In the genomic region with DNA sequence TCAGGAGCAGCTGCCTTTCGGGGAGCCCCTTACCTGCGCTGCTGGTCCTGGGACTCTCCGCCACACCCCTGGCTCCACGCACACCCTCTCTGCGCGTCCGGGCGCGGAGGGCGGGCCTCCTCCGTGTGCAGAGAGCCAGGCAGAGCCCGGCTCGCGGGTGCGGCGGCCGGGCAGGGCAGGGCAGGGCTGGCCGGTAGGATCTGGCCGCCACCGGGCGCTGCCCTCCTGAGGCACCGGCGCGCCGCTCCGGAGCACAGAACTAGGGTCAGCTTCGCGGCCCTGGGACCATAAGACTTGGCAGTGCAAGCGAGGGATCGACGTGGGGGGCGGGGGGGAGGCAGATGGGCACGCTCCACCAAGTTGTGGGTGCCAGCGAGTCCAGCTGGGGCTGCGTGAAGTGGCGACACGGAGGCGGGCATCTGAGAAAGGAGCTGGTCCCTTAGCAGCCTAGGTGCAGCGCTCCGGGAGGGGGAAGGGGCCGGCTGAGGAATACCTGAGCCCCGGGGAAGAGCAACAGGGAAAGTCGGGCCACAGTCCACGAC, we compare ENCODE assay signal across 8 mouse cellular contexts. TPM values are rescaled to one million over a fixed set of nuclear protein-coding genes. Genes with fewer than 3 reads are reported as not detected.
DNase-seq lines count a peak whose midpoint lies in the region; ATAC-seq and TF ChIP-seq lines count a peak whose summit lies in the region.

A gene (minus strand): TSS at position 62 of the 542 bp plus-strand sequence.

- peak; percentile 46 to 49 for DNase-seq in heart, adult 2 months
- no peak for DNase-seq in heart, postnatal 25 days (ENCODE audit: low spot score)
- peak; percentile 74 for DNase-seq in kidney, adult 18-20 months
- peak; percentile 47 to 61 for DNase-seq in lung, adult 18-20 months
- DNase-seq in testis, postnatal 14 days (ENCODE audit: low spot score), result no peak
- no peak for DNase-seq in layer of hippocampus, adult 9-11 months

- H3K27ac ChIP-seq in heart, adult 2 months, result peak within 1 kb of the TSS; percentile 79
- no peak within 1 kb of the TSS for H3K27ac ChIP-seq in forebrain, embryonic 15.5 days (replicated peaks)
- peak within 1 kb of the TSS; percentile 42; the same call in 1 of the 2 replicates for H3K27ac ChIP-seq in stomach, embryonic 15.5 days

- no peaks in the 10 kb centered on the region for H3K79me2 ChIP-seq in heart, adult 2 months (replicated peaks; ENCODE audit: control insufficient read depth, insufficient read depth, low read length)

- TF ChIP-seq EP300 in heart, adult 2 months (IDR thresholded peaks at IDR 0.05; ENCODE audit: insufficient read depth, low read depth, low read length), result no peak

- 6% methylated on average over 44 of the region's 44 CpGs for WGBS in heart, adult 2 months
- WGBS in forebrain, embryonic 15.5 days, result 2% methylated on average over 39 of the region's 44 CpGs
- WGBS in stomach, embryonic 15.5 days, result 5% methylated on average over 42 of the region's 44 CpGs

- peaks cover 3% of the 10 kb centered on the region; the same call in 1 of the 2 replicates for H3K27me3 ChIP-seq in heart, adult 2 months (ENCODE audit: control insufficient read depth, insufficient read depth, low read length)
- peaks cover 21% of the 10 kb centered on the region; the same call in 1 of the 2 replicates for H3K27me3 ChIP-seq in forebrain, embryonic 15.5 days
- peaks cover 6% of the 10 kb centered on the region for H3K27me3 ChIP-seq in stomach, embryonic 15.5 days (replicated peaks)

- peak; percentile 29; the same call in 1 of the 2 replicates for ATAC-seq in forebrain, embryonic 15.5 days (replicated peaks)
- ATAC-seq in stomach, embryonic 15.5 days (ENCODE audit: insufficient read depth, low FRiP score, low read depth), result peak; percentile 70

- H3K4me3 ChIP-seq in heart, adult 2 months, result peak within 1 kb of the TSS; percentile 39
- H3K4me3 ChIP-seq in forebrain, embryonic 15.5 days, result peak within 1 kb of the TSS; percentile 31
- peak within 1 kb of the TSS; percentile 39 for H3K4me3 ChIP-seq in stomach, embryonic 15.5 days (replicated peaks)

- TF ChIP-seq POLR2A in heart, adult 2 months (IDR thresholded peaks at IDR 0.05; ENCODE audit: insufficient read depth, low read depth, low read length), result no peak

- peak within 1 kb of the TSS; percentile 50 for H3K4me2 ChIP-seq in forebrain, embryonic 15.5 days (replicated peaks)
- peak within 1 kb of the TSS; percentile 72 for H3K4me2 ChIP-seq in stomach, embryonic 15.5 days

- TF ChIP-seq CTCF in heart, adult 2 months (IDR thresholded peaks at IDR 0.05), result no peak

- H3K9me3 ChIP-seq in forebrain, embryonic 15.5 days, result no peaks in the 10 kb centered on the region
- H3K9me3 ChIP-seq in stomach, embryonic 15.5 days, result no peaks in the 10 kb centered on the region

- intact Hi-C loops in heart, adult 2 months (cut with DNase I), result no loop called here
- intact Hi-C loops in heart, postnatal 25 days (cut with DNase I), result no loop called here

- H3K36me3 ChIP-seq in heart, adult 2 months (ENCODE audit: control insufficient read depth, insufficient read depth, low read length), result no peaks in the 10 kb centered on the region
- H3K36me3 ChIP-seq in forebrain, embryonic 15.5 days, result no peaks in the 10 kb centered on the region
- no peaks in the 10 kb centered on the region for H3K36me3 ChIP-seq in stomach, embryonic 15.5 days

- no peaks in the 10 kb centered on the region for H3K4me1 ChIP-seq in heart, adult 2 months (ENCODE audit: control insufficient read depth, insufficient read depth, low read length)
- H3K4me1 ChIP-seq in forebrain, embryonic 15.5 days, result peaks cover 9% of the 10 kb centered on the region; the same call in 1 of the 2 replicates
- H3K4me1 ChIP-seq in stomach, embryonic 15.5 days, result peaks cover 11% of the 10 kb centered on the region

- H3K9ac ChIP-seq in heart, adult 2 months (ENCODE audit: low read depth, low read length), result peak within 1 kb of the TSS; percentile 80
- H3K9ac ChIP-seq in forebrain, embryonic 15.5 days (replicated peaks), result peak within 1 kb of the TSS; percentile 18; the same call in 1 of the 2 replicates
- no peak within 1 kb of the TSS for H3K9ac ChIP-seq in stomach, embryonic 15.5 days

RNA-seq across cellular contexts. Expression of the gene that starts here (rescaled TPM):
- 1 to 10 TPM; 4.6 to 8.1 TPM for total RNA-seq in heart, adult 2 months (2021)
- polyA plus RNA-seq in heart, adult 2 months (2012; rRNA removed), result 9.1 and 11.1 TPM in 2 replicates
- 10 to 100 TPM in 1 of 2 experiments, 1 to 10 TPM in 1; 3.2 to 10.6 TPM for total RNA-seq in heart, postnatal 25 days (2021)
- not detected in 2 replicates for polyA plus RNA-seq in forebrain, embryonic 15.5 days (2015; fragmentation: Nextera tagmentation; extraction: Ambion mirVana)
- 8.4 and 13.7 TPM in 2 replicates for polyA plus RNA-seq in stomach, embryonic 15.5 days (2015; fragmentation: Nextera tagmentation; extraction: Ambion mirVana)

Comparison
In these comparisons a context has a peak if more than half of its experiments do, and no peak if none do; other contexts are left out.
1. DNase-seq: peak in heart, adult 2 months (2 of 2), kidney, adult 18-20 months (single experiment) and lung, adult 18-20 months (2 of 2); none in heart, postnatal 25 days (single experiment), testis, postnatal 14 days (single experiment) and layer of hippocampus, adult 9-11 months (single experiment).
2. Peak in ATAC-seq, H3K4me3 ChIP-seq, H3K9ac ChIP-seq and H3K4me2 ChIP-seq in forebrain, embryonic 15.5 days; RNA of the gene not detected or under 1 TPM.
3. Peak in every context shown above with its lines, with median percentiles within 50 percentile points of each other: H3K4me3 ChIP-seq.